Mouse (Mus musculus) kidney, embryonic 14.5 days (tissue): ENCODE measurements around the gene Snrpb2. TPM values are rescaled to one million over a fixed set of nuclear protein-coding genes. Genes with fewer than 3 reads are reported as not detected.
A peak's percentile ranks its signal among the peaks of the same experiment; 100 is the strongest.

Source experiments
- ATAC-seq: fragments of 200-750 bp; cut with Nextera tagmentation; 2 replicates; pipeline ENCODE4 v1.8.0; 2017; ENCODE audit warnings: moderate number of reproducible peaks, mild to moderate bottlenecking, moderate TSS enrichment, moderate library complexity; ENCODE audit not compliant: low FRiP score, low TSS enrichment
- H3K27ac ChIP-seq: fragments of 300-500 bp; sonication (generic); 2 replicates; pipeline ENCODE4 v1.5.1; 2014; ENCODE audit warnings: low read depth, mild to moderate bottlenecking, low read length, moderate library complexity, mixed read lengths
- H3K27me3 ChIP-seq: fragments of 300-500 bp; sonication (generic); 2 replicates; pipeline ENCODE4 v1.6.1; 2014; ENCODE audit warnings: mild to moderate bottlenecking, low read length; ENCODE audit not compliant: control insufficient read depth, insufficient read depth
- H3K36me3 ChIP-seq: fragments of 300-500 bp; sonication (generic); 2 replicates; pipeline ENCODE4 v1.6.1; 2014; ENCODE audit warnings: low read length, mixed read lengths; ENCODE audit not compliant: control insufficient read depth, insufficient read depth
- H3K4me1 ChIP-seq: fragments of 300-500 bp; sonication (generic); 2 replicates; pipeline ENCODE4 v1.6.1; 2014; ENCODE audit warnings: low read length, mixed read lengths; ENCODE audit not compliant: control insufficient read depth, insufficient read depth
- H3K4me2 ChIP-seq: fragments of 300-500 bp; sonication (generic); replicated peaks from 2 replicates; pipeline ENCODE4 v1.6.1; 2014; ENCODE audit warnings: low read depth, mild to moderate bottlenecking, low read length
- H3K4me3 ChIP-seq: fragments of 300-500 bp; sonication (generic); 2 replicates; pipeline ENCODE4 v1.5.1; 2014; ENCODE audit warnings: mild to moderate bottlenecking, low read length
- H3K9ac ChIP-seq: fragments of 300-500 bp; sonication (generic); 2 replicates; pipeline ENCODE4 v1.6.1; 2014; ENCODE audit warnings: low read depth, mild to moderate bottlenecking, low read length, moderate library complexity
- H3K9me3 ChIP-seq: fragments of 300-500 bp; sonication (generic); 2 replicates; pipeline ENCODE4 v1.6.1; 2016; ENCODE audit warnings: low read length; ENCODE audit not compliant: control insufficient read depth
- WGBS: fragments of 180-500 bp; shearing (Covaris S2); extraction: QIAGEN DNeasy Blood & Tissue Kit; methylation state at CpG from one replicate; pipeline ENCODE4 v1.1.7; 2014; 5-methylcytosine and 5-hydroxymethylcytosine counted together
- polyA plus RNA-seq: library from polyadenylated mRNA; unstranded; fragments of >200 nt; fragmentation: Nextera tagmentation; extraction: Ambion mirVana; gene quantifications from 2 replicates; pipeline ENCODE4 v1.2.1, GENCODE M21; 2014

Snrpb2 gene
- polyA plus RNA-seq, 1 experiment from 2014 or later = 102 TPM

GRCm38 (mm10) chr2:143032378-143033255 lies 30.2 kb upstream of the Snrpb2 start:
- Histone ChIP-seq H3K36me3 (no peaks in the 10 kb centered on the region), H3K4me2 (no peak overlapping the region), H3K27me3 (no peaks in the 10 kb centered on the region), H3K27ac (no peak overlapping the region), H3K4me3 (no peak overlapping the region), H3K9me3 (no peaks in the 10 kb centered on the region), H3K9ac (no peak overlapping the region), H3K4me1 (peaks cover 6% of the 10 kb centered on the region; the same call in 1 of the 2 replicates)
- WGBS = 59% methylated on average over 10 of the region's 10 CpGs
- no peak for ATAC-seq

- 31% methylated on average over 7 of the region's 7 CpGs for WGBS
- H3K4me1 ChIP-seq = peaks cover 6% of the 10 kb centered on the region; the same call in 1 of the 2 replicates
- no peak overlapping the region for H3K27ac ChIP-seq
- H3K27me3 ChIP-seq = no peaks in the 10 kb centered on the region
- peak overlapping the region; percentile 34 for H3K4me2 ChIP-seq
- peak overlapping the region; percentile 5; the same call in 1 of the 2 replicates for H3K4me3 ChIP-seq
- no peaks in the 10 kb centered on the region for H3K36me3 ChIP-seq
- H3K9ac ChIP-seq = no peak overlapping the region
- ATAC-seq = peak; percentile 88
- no peaks in the 10 kb centered on the region for H3K9me3 ChIP-seq
Observed at GRCm38 (mm10) chr2:143034350-143035085, 28.3 kb upstream of the Snrpb2 start.

- peak; percentile 65; the same call in 1 of the 2 replicates for ATAC-seq
- peaks cover 6% of the 10 kb centered on the region; the same call in 1 of the 2 replicates for H3K4me1 ChIP-seq
- no peaks in the 10 kb centered on the region for H3K36me3 ChIP-seq
- H3K4me2 ChIP-seq = peak overlapping the region; percentile 34
- H3K4me3 ChIP-seq = peak overlapping the region; percentile 5; the same call in 1 of the 2 replicates
- 46% methylated on average over 10 of the region's 10 CpGs for WGBS
- H3K9ac ChIP-seq = no peak overlapping the region
- H3K9me3 ChIP-seq = no peaks in the 10 kb centered on the region
- H3K27me3 ChIP-seq = no peaks in the 10 kb centered on the region
- H3K27ac ChIP-seq = 0 out of 2 replicates have a peak overlapping the region, but pooled peaks have one; percentile 9
Observed at GRCm38 (mm10) chr2:143035086-143035593, 27.7 kb upstream of the Snrpb2 start.

- no peak overlapping the region for H3K27ac ChIP-seq
- no peaks in the 10 kb centered on the region for H3K4me1 ChIP-seq
- H3K27me3 ChIP-seq = no peaks in the 10 kb centered on the region
- no peak for ATAC-seq
- H3K36me3 ChIP-seq = no peaks in the 10 kb centered on the region
- no peaks in the 10 kb centered on the region for H3K9me3 ChIP-seq
- WGBS = 94% methylated on average over 1 of the region's 1 CpGs
- no peak overlapping the region for H3K4me2 ChIP-seq
- no peak overlapping the region for H3K4me3 ChIP-seq
- no peak overlapping the region for H3K9ac ChIP-seq
Observed at GRCm38 (mm10) chr2:143041596-143041995, 21.2 kb upstream of the Snrpb2 start.

GRCm38 (mm10) chr2:143055251-143055650 lies 7.6 kb upstream of the Snrpb2 start:
- no peak for ATAC-seq
- H3K4me2 ChIP-seq = no peak overlapping the region
- no peak overlapping the region for H3K27ac ChIP-seq
- no peaks in the 10 kb centered on the region for H3K36me3 ChIP-seq
- no peaks in the 10 kb centered on the region for H3K9me3 ChIP-seq
- H3K9ac ChIP-seq = no peak overlapping the region
- no peaks in the 10 kb centered on the region for H3K4me1 ChIP-seq
- no peaks in the 10 kb centered on the region for H3K27me3 ChIP-seq
- no peak overlapping the region for H3K4me3 ChIP-seq

GRCm38 (mm10) chr2:143056736-143057135 lies 6.1 kb upstream of the Snrpb2 start:
- WGBS = 81% methylated on average over 5 of the region's 5 CpGs
- H3K36me3 ChIP-seq = no peaks in the 10 kb centered on the region
- H3K4me2 ChIP-seq = no peak overlapping the region
- no peak for ATAC-seq
- H3K27ac ChIP-seq = no peak overlapping the region
- H3K27me3 ChIP-seq = no peaks in the 10 kb centered on the region
- no peak overlapping the region for H3K4me3 ChIP-seq
- no peaks in the 10 kb centered on the region for H3K9me3 ChIP-seq
- H3K9ac ChIP-seq = no peak overlapping the region
- no peaks in the 10 kb centered on the region for H3K4me1 ChIP-seq

GRCm38 (mm10) chr2:143062432-143062811 lies 417 bp upstream of the Snrpb2 start:
- Histone ChIP-seq H3K27ac (no peak overlapping the region), H3K9ac (0 out of 2 replicates have a peak overlapping the region, but pooled peaks have one; percentile 77), H3K4me2 (peak overlapping the region; percentile 36), H3K4me3 (peak overlapping the region; percentile 82), H3K9me3 (no peaks in the 10 kb centered on the region), H3K4me1 (0 out of 2 replicates have a peak, but pooled peaks cover 5% of the 10 kb centered on the region), H3K36me3 (peaks cover 24% of the 10 kb centered on the region), H3K27me3 (no peaks in the 10 kb centered on the region)
- ATAC-seq = peak; percentile 61
- 56% methylated on average over 6 of the region's 6 CpGs for WGBS

GRCm38 (mm10) chr2:143065914-143066313 lies 3.1 kb downstream of the Snrpb2 start:
- no peak overlapping the region for H3K9ac ChIP-seq
- H3K27ac ChIP-seq = no peak overlapping the region
- no peaks in the 10 kb centered on the region for H3K27me3 ChIP-seq
- 97% methylated on average over 3 of the region's 3 CpGs for WGBS
- H3K4me1 ChIP-seq = 0 out of 2 replicates have a peak, but pooled peaks cover 5% of the 10 kb centered on the region
- H3K9me3 ChIP-seq = no peaks in the 10 kb centered on the region
- H3K36me3 ChIP-seq = peaks cover 53% of the 10 kb centered on the region
- H3K4me2 ChIP-seq = no peak overlapping the region
- no peak for ATAC-seq
- no peak overlapping the region for H3K4me3 ChIP-seq
